Mouse (Mus musculus): ENCODE results near the gene Cst3. TPM values are rescaled to one million over a fixed set of nuclear protein-coding genes. Genes with fewer than 3 reads are reported as not detected.

Gene Cst3
- 100 to 1,000 TPM; 558 to 614 TPM for total RNA-seq (2021)
- long read RNA-seq, experiment 1, transcript Cst3-201 (3 exons, 860 nt) = major isoform, 543 of 555 reads
- long read RNA-seq, experiment 1, partial matches to known transcripts = 9 of 555 reads
- long read RNA-seq, experiment 1, other reads (novel, unspliced or antisense) = 2 of 555 reads
- long read RNA-seq, experiment 2, transcript Cst3-201 (3 exons, 860 nt) = major isoform, 436 of 493 reads
- long read RNA-seq, experiment 2, partial matches to known transcripts = 11 of 493 reads
- long read RNA-seq, experiment 2, other reads (novel, unspliced or antisense) = 42 of 493 reads

DNA sequence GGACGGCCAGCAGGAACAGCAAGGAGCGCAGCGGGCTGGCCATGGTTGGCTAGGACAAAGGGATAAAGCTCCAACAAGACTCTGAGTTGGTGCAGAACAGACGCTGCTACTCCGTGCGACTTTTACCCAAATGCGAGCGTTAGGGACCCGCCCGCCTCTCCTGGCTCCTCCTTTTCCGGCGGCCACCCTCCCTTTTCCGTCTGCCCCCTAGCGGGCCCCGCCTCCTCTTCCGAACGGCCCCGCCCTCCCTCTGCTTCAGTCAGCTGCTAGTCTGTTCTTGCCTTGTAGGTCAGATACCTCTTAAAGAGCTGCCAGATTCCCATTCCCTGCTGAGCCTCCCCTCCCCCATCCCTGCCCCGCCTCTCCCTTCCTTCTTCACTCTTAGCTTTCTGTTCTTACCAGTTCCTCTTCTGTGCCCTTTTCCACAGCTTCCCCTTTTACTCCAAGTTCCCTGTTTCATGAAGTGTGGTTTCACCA, at the start of gene Cst3:
Gene Cst3 (minus strand): TSS at position 358 of the 477 bp plus-strand sequence.
- peak; percentile 85 to 87 for DNase-seq (ENCODE audit: low spot score in 2 of 2)

DNA sequence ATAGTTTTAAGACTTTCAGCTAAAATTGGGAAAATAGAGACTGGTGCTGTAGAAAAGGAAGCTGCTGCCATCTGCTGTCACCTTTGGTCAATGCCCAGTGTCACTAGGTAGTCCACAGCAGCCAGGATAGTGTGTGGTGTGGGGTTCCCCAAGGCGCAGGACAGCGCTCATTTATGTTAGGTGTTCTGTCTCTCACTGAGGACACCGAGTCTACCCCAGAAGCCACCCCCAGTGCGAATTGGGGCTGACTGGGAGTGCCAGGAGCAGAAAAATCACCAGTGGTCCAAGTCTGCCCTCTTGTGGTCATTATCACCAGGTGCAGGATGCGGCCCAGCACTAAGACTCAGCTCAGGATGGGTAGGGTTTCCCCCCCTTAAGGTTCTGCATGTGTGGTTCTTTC, 26.8 kb upstream of the Cst3 start:
- peak; percentile 18 to 27 for DNase-seq (ENCODE audit: low spot score in 2 of 2)

DNA sequence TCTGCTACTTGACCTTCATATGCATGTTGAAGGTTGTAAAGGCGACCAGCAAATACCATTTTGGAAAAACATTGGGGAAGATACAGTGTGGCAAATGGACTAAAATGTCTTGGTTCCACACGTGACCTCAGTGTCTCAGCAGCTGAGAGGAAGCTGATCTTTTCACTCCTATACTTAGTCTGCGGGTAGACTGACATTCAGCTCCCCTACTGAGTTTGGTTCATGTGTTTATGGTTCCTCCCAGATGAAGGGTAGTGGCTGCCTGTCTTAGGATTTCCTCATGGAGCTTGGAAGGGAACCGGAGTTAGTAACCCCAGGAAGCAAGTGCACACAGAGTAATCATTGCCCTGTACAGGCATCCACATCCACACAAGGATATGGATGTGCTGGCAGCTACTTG, 24.8 kb upstream of the Cst3 start:
- DNase-seq (ENCODE audit: low spot score in 2 of 2) = no peak

DNA sequence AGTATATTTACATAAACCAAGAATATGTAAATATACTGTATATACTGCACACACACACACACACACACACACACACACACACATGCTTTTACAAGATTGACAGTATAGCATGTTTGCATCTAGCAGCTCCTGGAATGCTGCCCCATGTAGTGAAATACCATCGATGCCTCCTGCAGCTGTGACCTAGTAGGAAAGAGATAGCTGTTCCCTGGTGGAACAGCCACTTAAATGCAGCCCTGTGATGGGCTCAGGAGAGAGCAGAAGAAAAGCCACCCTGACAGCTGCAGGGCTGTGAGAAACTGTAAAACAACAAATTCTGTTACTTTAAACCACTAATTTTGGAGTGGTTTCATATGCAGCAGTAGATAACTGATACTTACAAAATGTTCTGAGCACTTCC, 20.7 kb upstream of the Cst3 start:
- no peak for DNase-seq (ENCODE audit: low spot score in 2 of 2)

DNA sequence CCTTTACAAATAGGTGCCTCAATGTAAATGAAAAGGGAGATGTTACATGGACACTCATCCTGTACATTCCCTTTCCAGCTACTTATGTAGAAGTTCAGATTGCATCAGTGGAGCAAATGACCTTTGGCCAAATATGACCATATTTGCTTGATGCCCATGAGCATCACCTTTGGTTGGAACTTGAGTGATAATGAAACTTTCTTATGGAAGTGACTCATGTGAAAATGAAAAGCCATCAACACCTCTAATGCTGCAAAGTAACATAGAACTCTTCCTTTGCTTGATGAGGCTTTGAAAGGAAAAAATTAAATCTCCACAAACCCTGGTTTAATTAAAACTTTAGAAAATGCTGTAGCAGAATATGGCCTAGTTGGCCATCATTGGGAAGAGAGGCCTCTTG, 17.6 kb upstream of the Cst3 start:
- no peak for DNase-seq (ENCODE audit: low spot score in 2 of 2)

DNA sequence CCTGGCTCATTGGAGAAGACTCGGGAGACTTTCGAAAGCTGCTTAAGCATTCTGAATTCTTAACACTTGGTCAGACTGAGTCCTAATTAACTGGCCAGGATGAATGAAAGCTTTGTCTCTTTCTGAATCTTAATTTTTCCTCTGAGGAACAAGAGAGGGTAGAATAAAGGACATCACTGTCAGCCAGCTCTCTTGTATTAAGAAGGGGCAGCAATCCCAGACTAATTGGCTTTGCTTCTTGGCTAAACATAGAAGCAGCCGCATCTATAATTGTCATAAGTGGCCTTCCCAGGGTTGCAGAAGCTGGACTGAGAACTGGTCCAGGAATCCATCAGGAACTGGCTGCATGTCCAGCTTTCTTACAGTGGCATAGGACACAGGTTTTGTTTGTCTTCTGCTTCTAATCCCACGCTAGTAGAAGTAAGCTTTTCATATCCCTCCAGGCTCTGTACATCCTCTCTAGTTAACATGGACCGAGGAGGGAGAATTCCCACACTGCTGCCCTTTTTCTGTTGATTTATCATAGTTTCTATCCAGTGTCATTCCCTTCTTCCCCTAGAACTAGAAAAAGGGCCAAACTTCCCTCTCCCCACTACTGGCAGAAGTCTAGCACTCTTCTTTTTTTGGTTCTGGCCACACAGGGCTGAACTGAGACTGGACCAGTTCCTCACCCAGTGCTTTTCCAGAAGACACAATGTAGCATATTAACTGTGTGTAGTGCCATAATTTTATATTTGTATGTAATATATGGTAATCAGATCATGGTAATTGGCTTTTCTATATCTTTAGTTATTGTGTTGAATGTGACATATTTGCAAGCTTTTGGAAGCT, 14.7 kb upstream of the Cst3 start:
- DNase-seq (ENCODE audit: low spot score in 2 of 2) = no peak

DNA sequence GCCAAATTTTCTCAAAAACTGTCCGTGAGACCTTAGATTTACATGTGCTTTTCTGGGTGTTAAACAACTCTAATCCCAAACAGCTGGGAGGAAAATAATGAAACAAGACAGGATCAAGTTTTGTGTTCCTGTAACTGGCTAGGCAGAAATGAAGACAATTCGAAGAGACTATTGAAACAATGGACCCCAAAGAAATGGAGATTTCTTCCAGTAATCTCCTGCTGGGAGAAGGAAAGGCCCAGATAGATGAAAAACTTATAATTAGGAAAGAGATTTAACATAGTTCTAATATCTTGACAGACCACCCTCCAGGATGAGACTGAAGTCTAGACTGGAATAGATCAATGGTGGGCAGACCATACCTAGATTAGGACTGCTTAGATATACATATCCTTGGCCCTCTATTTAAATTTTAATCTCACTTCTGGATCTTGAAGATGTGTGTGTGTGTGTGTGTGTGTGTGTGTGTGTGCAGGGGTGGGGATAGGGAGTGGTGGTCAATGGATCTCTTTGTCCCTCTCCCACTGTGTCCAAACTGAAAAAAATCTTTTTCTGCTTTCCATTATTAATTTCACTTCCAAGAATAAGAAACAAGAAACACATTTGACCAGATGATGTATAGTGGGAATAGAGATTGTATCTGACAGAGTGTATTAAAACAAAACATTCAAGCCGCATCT, 14.0 kb upstream of the Cst3 start:
- no peak for DNase-seq (ENCODE audit: low spot score in 2 of 2)

DNA sequence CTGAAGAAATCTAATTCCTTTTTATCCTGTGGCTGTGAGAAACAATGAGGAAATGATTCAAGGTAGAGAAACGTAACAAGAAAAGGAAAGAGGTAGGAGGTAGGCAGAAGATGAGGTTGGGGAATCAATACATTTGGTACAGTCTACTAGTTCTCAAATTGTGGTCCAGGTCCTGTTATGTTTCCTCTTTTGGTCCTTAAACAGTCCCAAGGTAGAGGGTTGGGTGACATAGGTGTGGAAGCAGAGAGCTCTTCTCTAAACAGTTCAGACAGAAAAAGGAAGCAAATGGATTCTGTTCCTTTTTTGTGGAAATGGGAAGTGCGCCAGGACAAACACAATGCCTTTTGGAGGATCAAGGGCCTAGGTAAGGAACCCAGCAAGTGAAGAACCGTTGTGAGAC, 13.4 kb upstream of the Cst3 start:
- DNase-seq (ENCODE audit: low spot score in 2 of 2) = no peak

DNA sequence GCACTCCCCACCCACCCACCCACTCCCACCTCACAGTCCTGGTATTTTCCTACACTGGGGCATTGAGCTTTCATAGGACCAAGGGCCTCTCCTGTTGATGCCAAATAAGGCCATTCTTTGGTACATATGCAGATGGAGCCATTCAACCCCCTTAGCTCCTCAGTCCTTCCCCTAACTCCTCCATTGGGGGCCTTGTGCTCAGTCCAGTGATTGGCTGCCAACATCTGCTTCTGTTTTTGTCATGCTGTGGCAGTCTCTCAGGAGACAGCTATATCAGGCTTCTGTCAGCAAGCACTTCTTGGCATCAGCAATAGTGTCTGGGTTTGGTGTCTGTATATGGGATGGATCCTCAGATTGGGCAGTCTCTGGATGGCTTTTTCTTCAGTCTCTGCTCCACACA, 9.2 kb upstream of the Cst3 start:
- no peak for DNase-seq (ENCODE audit: low spot score in 2 of 2)

DNA sequence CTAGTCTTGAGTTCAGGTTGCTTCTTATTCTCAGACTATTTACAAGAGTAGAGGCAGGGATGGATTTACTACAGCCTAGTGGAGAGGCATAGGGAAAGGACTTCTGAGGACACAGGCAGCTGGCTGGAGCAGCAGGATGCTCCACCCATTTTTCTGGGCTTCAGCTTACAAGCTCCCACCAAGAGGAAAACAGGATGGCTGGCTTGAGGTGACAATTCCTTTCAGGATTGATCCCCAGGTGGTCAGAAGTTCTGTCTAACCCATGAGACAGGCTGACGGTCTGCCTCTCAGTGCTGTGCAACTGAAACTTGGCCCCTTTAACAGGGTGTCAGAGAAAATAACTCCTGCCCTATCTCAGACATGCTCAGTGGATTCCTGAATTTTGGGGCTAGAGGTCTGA, 3.7 kb upstream of the Cst3 start:
- DNase-seq (ENCODE audit: low spot score in 2 of 2) = no peak

DNA sequence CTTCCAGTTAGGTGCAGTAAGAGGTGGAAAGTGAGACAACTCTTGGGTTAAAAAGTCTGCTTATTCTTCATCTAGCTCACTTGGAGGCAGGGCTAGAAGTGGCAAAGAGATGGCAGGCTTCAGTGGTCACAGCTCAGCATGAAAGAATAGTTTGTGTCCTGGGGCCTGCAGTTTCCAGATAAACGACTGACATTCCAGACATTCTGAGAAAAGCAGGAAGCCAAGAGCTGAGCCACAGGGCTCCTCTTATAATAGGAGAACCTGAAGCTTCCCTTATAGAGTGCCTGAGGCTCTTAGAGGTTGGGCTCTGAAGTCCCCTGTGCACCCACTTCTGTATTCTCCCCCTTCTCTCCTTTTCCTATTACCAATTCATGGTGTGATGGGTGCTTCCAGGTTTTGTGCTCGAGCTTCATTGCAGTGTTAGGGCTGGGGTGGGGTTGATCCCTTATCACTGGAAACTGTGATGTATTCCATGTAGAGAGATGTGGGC, 3.2 kb upstream of the Cst3 start:
- DNase-seq (ENCODE audit: low spot score in 2 of 2) = no peak

DNA sequence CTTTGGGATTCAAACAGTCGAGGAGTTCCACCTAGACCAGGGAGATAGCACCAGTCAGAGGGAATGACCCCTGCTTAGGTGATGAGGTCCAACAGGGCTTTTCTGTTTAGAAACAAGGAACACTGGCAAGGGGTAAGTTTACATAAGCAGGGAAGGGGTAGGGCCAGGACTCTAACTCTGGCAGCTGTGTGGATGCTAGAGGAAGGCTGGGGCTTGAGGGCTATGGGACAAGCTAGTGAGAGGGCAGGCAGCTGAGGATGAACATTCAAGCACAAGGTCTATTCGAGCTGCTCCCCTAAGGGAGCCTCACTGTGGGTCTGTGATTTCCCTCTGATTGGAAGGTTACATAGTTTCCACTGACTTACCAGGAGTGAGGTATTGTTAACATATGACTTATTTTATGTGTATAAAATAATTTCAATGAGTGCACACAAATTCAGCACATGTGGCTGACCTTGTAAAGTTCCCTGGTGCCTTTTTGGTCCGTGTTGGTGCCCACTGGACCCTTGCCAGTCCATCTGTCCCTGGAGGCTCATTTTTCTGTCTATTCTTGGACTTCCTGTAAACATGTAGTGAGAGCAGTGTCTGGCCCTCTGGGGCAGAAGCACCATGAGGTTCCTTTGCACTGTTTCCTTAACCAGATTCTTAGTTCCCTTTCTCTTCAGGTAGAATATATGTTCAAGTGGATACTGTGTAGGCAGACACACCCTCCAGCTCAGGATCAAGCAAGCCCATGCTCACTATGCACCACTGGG, 1.7 kb upstream of the Cst3 start:
- DNase-seq (ENCODE audit: low spot score in 2 of 2) = no peak

DNA sequence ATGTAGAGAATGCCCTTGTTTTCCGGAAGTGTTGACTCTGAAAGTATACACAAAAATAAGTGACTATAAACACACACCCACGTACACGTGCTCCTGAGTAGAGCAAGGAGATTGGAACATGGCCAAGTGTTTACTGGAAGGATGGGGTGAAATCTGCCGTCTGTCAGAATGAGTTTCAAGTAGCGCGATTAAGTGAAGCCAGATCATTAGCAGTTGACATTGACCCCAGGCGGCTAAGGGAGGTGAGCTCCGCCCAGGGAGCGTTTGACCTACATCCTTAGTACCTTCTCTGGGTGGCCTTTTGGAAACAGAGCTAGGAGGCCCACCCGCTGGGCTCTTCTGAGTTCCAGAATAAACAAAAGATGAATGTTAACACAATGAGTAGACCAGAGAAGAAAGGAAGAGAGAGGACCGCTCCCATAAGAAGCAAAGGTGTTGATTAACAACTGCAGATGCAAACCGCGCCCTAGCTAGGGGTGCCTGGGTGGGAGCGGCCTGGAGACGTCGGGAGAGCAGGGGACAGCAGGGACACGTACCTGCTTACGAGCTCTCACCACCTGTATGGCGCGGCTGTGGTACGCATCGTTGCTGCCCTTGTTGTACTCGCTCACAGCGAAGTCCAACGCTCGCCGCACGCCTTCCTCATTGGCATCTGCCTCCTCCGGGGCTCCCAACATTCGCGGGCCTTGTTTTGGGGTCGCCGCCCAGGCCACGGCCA, 716 bp downstream of the Cst3 start:
- DNase-seq (ENCODE audit: low spot score in 2 of 2) = no peak

DNA sequence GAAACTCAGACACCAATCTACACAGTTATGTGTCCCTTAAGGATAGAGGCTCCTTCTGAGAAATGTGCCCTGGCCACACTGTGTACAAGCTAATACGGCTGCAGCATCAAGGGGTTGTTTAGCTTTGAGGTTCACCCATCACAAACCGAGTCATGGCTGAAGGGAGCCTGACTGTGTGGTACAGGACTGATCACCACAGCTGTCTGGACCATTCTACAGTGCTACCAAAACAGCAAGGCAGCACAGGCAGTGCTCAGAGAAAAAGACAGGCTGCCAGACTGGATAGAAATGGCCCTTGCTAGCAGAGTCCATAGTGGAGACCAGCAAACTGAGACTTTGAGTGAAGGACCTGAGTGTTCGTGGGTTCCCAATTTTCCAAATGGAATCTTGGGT, 1.3 kb downstream of the Cst3 start:
- no peak for DNase-seq (ENCODE audit: low spot score in 2 of 2)

DNA sequence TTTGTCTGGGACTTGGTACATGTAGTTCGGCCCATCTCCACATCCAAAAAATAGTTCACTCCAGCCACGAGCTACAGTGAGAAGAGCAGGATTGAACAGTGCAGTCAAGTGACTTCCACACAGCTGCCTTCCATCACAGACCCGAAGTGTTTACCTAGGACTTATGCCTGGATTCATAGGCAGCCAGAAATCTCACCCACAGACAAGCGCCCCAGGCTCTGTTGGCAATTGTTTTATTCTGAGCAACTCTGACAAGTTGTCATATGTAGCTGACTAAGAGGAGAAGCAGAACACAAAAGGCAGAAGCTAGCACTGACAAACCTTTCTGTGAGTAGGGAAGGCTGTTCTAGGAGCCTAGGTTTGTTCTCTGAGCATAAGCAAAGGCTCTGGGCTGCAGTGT, 2.6 kb downstream of the Cst3 start:
- no peak for DNase-seq (ENCODE audit: low spot score in 2 of 2)

DNA sequence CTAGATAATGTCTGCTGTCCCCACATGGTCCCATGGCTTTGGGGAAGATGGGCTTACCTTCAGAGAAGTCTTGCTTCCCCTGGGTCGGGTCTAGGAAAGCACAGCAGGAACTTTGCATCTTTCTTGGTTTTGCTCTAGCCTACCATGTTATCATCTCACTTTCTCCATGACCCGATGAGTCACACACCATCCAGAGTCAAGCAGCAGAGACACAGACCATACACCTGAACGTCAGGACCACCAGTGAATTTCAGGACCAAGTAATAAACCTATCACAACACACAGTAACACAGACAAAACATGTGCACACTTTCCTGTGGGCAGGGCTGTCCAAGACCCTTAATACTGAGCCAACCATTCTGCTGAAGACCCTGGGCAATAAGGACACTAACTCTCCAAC, 5.0 kb downstream of the Cst3 start:
- DNase-seq (ENCODE audit: low spot score in 2 of 2) = no peak

DNA sequence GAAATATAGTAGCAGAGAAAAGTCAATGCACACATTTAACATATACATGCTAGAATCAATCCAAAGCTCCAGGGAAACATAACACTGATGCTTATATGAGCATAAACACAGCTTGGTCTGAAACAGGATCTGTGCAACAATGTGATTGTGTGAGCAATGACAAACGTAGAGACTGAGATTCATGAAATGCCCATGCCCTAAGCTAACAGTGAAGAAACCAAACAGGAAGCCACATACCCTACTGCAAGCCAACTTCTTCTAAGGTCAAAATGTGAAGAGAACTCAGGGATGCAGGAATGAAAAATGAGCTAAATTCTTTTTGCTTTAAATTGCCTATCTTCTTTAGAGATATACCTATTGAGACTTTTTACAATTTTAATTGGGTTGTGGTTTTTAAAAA, 6.5 kb downstream of the Cst3 start:
- DNase-seq (ENCODE audit: low spot score in 2 of 2) = no peak

DNA sequence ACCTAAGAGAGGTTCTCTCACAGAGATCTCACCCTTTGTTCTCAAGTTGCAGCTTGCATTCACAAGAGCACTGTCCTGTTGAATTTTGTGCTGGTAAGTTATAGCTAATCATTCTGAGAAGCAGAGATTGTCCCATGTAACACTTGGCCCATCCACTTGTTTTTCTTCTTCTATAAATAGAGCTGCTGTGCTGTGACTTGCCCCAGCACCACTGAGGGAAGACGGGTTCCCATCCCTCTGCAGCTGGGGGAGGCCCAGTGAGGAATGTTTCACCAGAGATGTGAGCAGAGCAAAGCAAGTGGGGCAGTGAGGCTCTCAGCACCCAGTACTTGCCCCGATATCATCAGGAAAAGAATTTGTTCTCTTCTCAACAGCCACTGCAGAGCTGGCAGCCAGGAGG, 10.5 kb downstream of the Cst3 start, which contains the start of gene 9230104L09Rik:
Gene 9230104L09Rik (minus strand): TSS at position 73 of the 400 bp plus-strand sequence.
- no peak for DNase-seq (ENCODE audit: low spot score in 2 of 2)

DNA sequence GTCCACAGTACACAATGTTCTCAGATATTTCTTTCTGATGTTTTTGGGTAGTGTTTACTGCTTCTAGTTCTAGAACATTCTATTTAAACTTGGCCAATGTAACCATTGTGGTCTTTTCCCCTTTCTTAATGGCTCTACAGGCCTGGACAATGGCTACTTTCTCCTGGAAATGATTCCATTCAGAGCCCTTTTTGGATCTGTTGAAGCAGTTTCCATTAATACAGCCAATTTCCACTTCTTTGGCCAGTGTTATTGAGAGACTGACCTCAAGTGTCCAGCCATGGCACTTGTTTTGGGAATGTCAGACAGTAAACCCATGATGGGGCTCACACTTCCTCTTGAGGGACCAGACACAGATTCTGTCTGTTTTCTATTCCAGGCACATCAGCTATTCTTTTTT, 13.8 kb downstream of the Cst3 start:
- DNase-seq (ENCODE audit: low spot score in 2 of 2) = no peak

DNA sequence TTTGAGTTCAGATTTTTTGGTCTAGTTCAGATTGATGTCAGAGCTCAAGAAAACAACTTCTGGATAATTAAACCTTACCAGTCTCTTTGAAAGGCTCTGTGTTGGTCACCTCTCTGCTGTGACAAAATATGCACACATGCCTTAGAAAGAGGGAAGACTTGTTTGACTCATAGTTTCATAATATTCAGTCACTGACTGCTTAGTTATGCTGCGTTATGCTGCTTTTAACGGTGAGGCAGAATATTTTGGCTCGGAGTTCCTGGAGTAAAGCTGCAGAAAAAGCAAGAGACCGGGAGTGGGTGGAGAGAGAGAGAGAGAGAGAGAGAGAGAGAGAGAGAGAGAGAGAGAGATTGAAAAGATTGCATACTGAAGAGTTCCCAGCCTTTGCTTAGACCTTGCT, 14.5 kb downstream of the Cst3 start:
- no peak for DNase-seq (ENCODE audit: low spot score in 2 of 2)
